ENCODE assay signal across 8 mouse cellular contexts in genomic region chr3:153085096-153085788, GRCm38 (mm10).
DNase-seq lines count a peak whose midpoint lies in the region; ATAC-seq and TF ChIP-seq lines count a peak whose summit lies in the region.

No protein-coding gene starts in this region.

- peak overlapping the region; percentile 53; the same call in 1 of the 2 replicates for H3K27ac ChIP-seq in embryonic facial prominence, embryonic 13.5 days
- H3K27ac ChIP-seq in layer of hippocampus, adult 2 months = peak overlapping the region; percentile 92
- H3K27ac ChIP-seq in stomach, embryonic 15.5 days = no peak overlapping the region

- no peak overlapping the region for H3K4me3 ChIP-seq in embryonic facial prominence, embryonic 13.5 days
- peak overlapping the region; percentile 39 for H3K4me3 ChIP-seq in layer of hippocampus, adult 2 months
- no peak overlapping the region for H3K4me3 ChIP-seq in stomach, embryonic 15.5 days (replicated peaks)

- H3K27me3 ChIP-seq in embryonic facial prominence, embryonic 13.5 days = peaks cover 10% of the 10 kb centered on the region; the same call in 1 of the 2 replicates
- H3K27me3 ChIP-seq in stomach, embryonic 15.5 days (replicated peaks) = no peaks in the 10 kb centered on the region

- no peaks in the 10 kb centered on the region for H3K9me3 ChIP-seq in embryonic facial prominence, embryonic 13.5 days
- no peaks in the 10 kb centered on the region for H3K9me3 ChIP-seq in stomach, embryonic 15.5 days

- H3K4me2 ChIP-seq in embryonic facial prominence, embryonic 13.5 days = peak overlapping the region; percentile 54
- H3K4me2 ChIP-seq in stomach, embryonic 15.5 days = peak overlapping the region; percentile 17

- WGBS in embryonic facial prominence, embryonic 13.5 days = 27% methylated on average over 17 of the region's 17 CpGs
- 42% methylated on average over 17 of the region's 17 CpGs for WGBS in stomach, embryonic 15.5 days

- peak; percentile 8 for DNase-seq in ES-CJ7 (ENCODE audit: low read depth, low spot score)
- DNase-seq in adrenal gland, adult 2 months = peak; percentile 7
- peak; percentile 53 for DNase-seq in heart, postnatal 4 days
- DNase-seq in layer of hippocampus, adult 2 months (ENCODE audit: low spot score in 2 of 2) = peak; percentile 32 to 44
- DNase-seq in mesoderm, embryonic 11.5 days (ENCODE audit: low read depth, low spot score) = peak; percentile 64
- DNase-seq in urinary bladder, adult 18-20 months (ENCODE audit: low spot score in 2 of 2) = no peak

- peaks cover 25% of the 10 kb centered on the region for H3K4me1 ChIP-seq in embryonic facial prominence, embryonic 13.5 days
- peaks cover 14% of the 10 kb centered on the region for H3K4me1 ChIP-seq in stomach, embryonic 15.5 days

- no peak overlapping the region for H3K9ac ChIP-seq in embryonic facial prominence, embryonic 13.5 days
- H3K9ac ChIP-seq in stomach, embryonic 15.5 days = no peak overlapping the region

- H3K36me3 ChIP-seq in embryonic facial prominence, embryonic 13.5 days = no peaks in the 10 kb centered on the region
- H3K36me3 ChIP-seq in stomach, embryonic 15.5 days = no peaks in the 10 kb centered on the region

- 0 out of 2 replicates have a peak, but pooled peaks have one; percentile 59 for ATAC-seq in embryonic facial prominence, embryonic 13.5 days (ENCODE audit: insufficient number of reproducible peaks, insufficient read depth, low FRiP score, low TSS enrichment, low read depth)
- peak; percentile 43; the same call in 1 of the 2 replicates for ATAC-seq in stomach, embryonic 15.5 days (ENCODE audit: insufficient read depth, low FRiP score, low read depth)

- TF ChIP-seq CTCF in layer of hippocampus, adult 2 months (conservative IDR thresholded peaks at IDR 0.05) = no peak

Comparison
In these comparisons a context has a peak if more than half of its experiments do, and no peak if none do; other contexts are left out.
1. DNase-seq: peak in ES-CJ7 (single experiment), adrenal gland, adult 2 months (single experiment), heart, postnatal 4 days (single experiment), layer of hippocampus, adult 2 months (2 of 2) and mesoderm, embryonic 11.5 days (single experiment); none in urinary bladder, adult 18-20 months (0 of 2).